Mouse (Mus musculus) hindbrain, postnatal 0 days (tissue): Measurements from ENCODE around the gene Mxd1. TPM values are rescaled to one million over a fixed set of nuclear protein-coding genes. Genes with fewer than 3 reads are reported as not detected.
A peak's percentile ranks its signal among the peaks of the same experiment; 100 is the strongest.

Experiments
- ATAC-seq: fragments of 200-750 bp; cut with Nextera tagmentation; 2 replicates; pipeline ENCODE4 v1.8.0; 2017; ENCODE audit warnings: mild to moderate bottlenecking, moderate TSS enrichment, moderate library complexity
- DNase-seq: peaks from one replicate; pipeline ENCODE4 v3.0.0-alpha.2; 2015; ENCODE audit warnings: low spot score
- H3K27ac ChIP-seq: fragments of 300-500 bp; sonication (generic); 2 replicates; pipeline ENCODE4 v1.5.1; 2014; ENCODE audit warnings: mild to moderate bottlenecking
- H3K27me3 ChIP-seq: fragments of 300-500 bp; sonication (generic); 2 replicates; pipeline ENCODE4 v1.6.1; 2014; ENCODE audit warnings: low read length, mixed read lengths; ENCODE audit not compliant: insufficient read depth
- H3K36me3 ChIP-seq: fragments of 300-500 bp; sonication (generic); 2 replicates; pipeline ENCODE4 v1.6.1; 2014; ENCODE audit warnings: low read length, mixed read lengths; ENCODE audit not compliant: insufficient read depth
- H3K4me1 ChIP-seq: fragments of 300-500 bp; sonication (generic); 2 replicates; pipeline ENCODE4 v1.6.1; 2014; ENCODE audit warnings: antibody characterized with exemption, low read length, mixed read lengths; ENCODE audit not compliant: insufficient read depth
- H3K4me2 ChIP-seq: fragments of 300-500 bp; sonication (generic); 2 replicates; pipeline ENCODE4 v1.6.1; 2014; ENCODE audit warnings: low read depth, mild to moderate bottlenecking, low read length, moderate library complexity, mixed read lengths
- H3K4me3 ChIP-seq: fragments of 300-500 bp; sonication (generic); 2 replicates; pipeline ENCODE4 v1.5.1; 2014; ENCODE audit warnings: low read length
- H3K9ac ChIP-seq: fragments of 300-500 bp; sonication (generic); replicated peaks from 2 replicates; pipeline ENCODE4 v1.6.1; 2014; ENCODE audit warnings: mild to moderate bottlenecking, low read length, moderate library complexity, mixed read lengths
- H3K9me3 ChIP-seq: fragments of 300-500 bp; sonication (generic); 2 replicates; pipeline ENCODE4 v1.6.1; 2016; ENCODE audit warnings: low read length, mixed read lengths
- CTCF ChIP-seq: IDR thresholded peaks from 2 replicates; pipeline ENCODE4 v1.5.1; 2016; ENCODE audit warnings: antibody characterized with exemption, control low read depth, low read depth
- WGBS: fragments of 180-500 bp; shearing (Covaris S2); extraction: QIAGEN DNeasy Blood & Tissue Kit; methylation state at CpG from one replicate; pipeline ENCODE4 v1.1.7; 2014; 5-methylcytosine and 5-hydroxymethylcytosine counted together
- polyA plus RNA-seq: library from polyadenylated mRNA; unstranded; fragments of >200 nt; fragmentation: Nextera tagmentation; extraction: Ambion mirVana; gene quantifications from 2 replicates; pipeline ENCODE4 v1.2.1, GENCODE M21; 2015
- total RNA-seq: library from RNA; depleted of rRNA; stranded (reverse); fragments of >200 nt; gene quantifications from 2 replicates; pipeline ENCODE4 v1.2.3, GENCODE M21; 2014

Mxd1 gene
- total and polyA plus RNA-seq, 2 experiments from 2014 or later = 12.0 to 12.8 TPM

DNA sequence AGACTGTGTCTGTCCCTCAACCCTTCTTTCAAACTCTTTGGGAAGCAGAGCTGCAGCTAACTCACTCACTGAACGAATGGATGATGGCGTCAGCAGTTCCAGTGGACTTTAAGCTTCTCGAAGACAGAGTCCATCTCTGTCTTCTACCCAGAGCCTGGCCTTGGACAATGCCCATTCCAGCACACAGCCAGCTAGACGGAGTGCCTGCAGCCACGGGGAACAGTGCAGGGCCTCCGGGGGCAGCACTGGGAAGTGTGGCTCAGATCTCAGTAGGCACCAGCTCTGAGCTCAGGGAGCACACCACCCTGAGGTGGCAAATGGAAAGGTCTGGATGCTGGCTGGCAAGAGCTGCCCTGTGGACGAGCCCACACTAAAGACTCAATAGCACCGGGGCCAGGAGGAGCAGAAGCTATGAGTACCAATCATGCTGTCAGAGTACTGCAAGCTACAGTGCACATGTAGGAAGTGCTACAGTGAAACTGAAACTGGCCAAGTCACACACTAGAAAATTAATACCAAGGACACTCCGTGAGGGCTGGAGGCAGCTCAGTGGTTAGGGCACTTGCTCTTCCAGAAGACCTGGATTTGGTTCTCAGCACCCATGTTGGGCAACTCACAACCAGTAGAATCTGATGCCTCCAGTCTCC, 14.6 kb downstream of the Mxd1 start:
- Histone ChIP-seq H3K27me3 (no peaks in the 10 kb centered on the region), H3K9me3 (no peaks in the 10 kb centered on the region), H3K4me3 (no peak overlapping the region), H3K9ac (no peak overlapping the region), H3K36me3 (peaks cover 53% of the 10 kb centered on the region), H3K27ac (no peak overlapping the region), H3K4me1 (no peaks in the 10 kb centered on the region), H3K4me2 (no peak overlapping the region)
- DNase-seq (no peak), ATAC-seq (peak; percentile 43; the same call in 1 of the 2 replicates)
- WGBS = 80% methylated on average over 9 of the region's 9 CpGs
- TF ChIP-seq CTCF = peak; percentile 35; the same call in 1 of the 2 replicates

DNA sequence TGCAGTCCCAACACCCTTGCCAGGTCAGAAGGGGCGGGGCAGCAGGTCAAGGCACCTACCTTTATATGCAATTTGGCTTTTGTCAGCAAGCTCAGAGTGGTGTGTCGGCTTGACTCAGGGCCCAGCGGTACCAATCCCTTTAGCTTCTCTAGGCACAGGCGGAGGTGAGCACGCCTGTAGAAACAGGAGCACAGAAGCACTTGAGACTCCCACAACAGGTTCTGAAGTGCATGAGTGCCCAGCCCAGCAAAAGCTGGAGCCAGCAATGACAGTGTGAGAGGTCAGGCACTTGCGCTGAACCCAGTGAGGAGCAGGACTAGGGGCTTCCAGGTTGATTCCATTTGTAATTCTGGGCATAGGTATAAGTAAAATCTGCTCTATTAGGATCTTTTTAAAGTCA, 15.9 kb downstream of the Mxd1 start:
- 93% methylated on average over 6 of the region's 6 CpGs for WGBS
- no peak overlapping the region for H3K4me3 ChIP-seq
- no peak for TF ChIP-seq CTCF
- no peak overlapping the region for H3K27ac ChIP-seq
- H3K4me1 ChIP-seq = no peaks in the 10 kb centered on the region
- no peaks in the 10 kb centered on the region for H3K9me3 ChIP-seq
- H3K27me3 ChIP-seq = no peaks in the 10 kb centered on the region
- H3K36me3 ChIP-seq = peaks cover 53% of the 10 kb centered on the region
- no peak for ATAC-seq
- no peak overlapping the region for H3K4me2 ChIP-seq
- no peak for DNase-seq
- H3K9ac ChIP-seq = no peak overlapping the region

DNA sequence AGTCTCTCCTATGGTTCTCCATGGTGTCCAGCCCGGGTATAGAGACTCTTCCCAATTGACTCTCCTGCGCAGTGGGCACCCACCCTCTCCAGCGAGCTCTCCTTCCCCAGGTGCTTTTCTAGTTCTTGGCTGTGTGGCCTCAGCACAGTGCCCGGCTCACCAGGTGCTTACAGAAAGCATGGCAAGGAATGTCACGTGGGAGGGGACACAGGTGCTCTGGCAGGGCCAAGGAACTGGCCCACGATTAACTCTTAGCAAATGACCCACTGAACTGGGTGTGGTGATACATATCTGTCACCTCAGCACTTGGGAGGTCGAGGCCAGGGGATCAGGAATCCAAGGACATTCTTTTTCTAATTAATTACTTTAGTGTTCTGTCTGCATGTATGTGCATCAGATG, 22.8 kb downstream of the Mxd1 start:
- H3K4me3 ChIP-seq = no peak overlapping the region
- no peak for TF ChIP-seq CTCF
- no peak overlapping the region for H3K27ac ChIP-seq
- 78% methylated on average over 7 of the region's 7 CpGs for WGBS
- H3K9ac ChIP-seq = no peak overlapping the region
- H3K9me3 ChIP-seq = no peaks in the 10 kb centered on the region
- ATAC-seq (no peak), DNase-seq (no peak)
- no peaks in the 10 kb centered on the region for H3K4me1 ChIP-seq
- H3K27me3 ChIP-seq = no peaks in the 10 kb centered on the region
- peaks cover 30% of the 10 kb centered on the region for H3K36me3 ChIP-seq
- H3K4me2 ChIP-seq = no peak overlapping the region

DNA sequence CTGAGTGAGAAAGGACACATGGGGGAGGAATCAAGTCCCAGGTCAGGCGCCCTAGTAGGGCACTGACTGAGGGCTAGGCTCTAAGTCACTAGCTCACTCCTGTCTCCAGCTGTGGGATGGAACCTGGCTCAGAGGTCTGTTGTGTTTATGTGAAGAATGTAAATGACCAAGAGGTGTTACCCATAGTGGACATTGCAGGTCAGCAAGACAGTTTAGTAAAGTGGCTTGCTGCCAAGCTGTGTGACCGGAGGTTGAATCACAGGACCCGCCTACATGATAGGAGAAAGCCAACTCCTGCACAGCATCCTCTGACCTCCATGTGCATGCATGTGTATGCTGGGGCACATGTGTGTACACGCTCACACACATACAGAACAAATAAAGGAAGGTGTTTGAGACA, 23.4 kb downstream of the Mxd1 start:
- WGBS = 80% methylated on average over 4 of the region's 4 CpGs

DNA sequence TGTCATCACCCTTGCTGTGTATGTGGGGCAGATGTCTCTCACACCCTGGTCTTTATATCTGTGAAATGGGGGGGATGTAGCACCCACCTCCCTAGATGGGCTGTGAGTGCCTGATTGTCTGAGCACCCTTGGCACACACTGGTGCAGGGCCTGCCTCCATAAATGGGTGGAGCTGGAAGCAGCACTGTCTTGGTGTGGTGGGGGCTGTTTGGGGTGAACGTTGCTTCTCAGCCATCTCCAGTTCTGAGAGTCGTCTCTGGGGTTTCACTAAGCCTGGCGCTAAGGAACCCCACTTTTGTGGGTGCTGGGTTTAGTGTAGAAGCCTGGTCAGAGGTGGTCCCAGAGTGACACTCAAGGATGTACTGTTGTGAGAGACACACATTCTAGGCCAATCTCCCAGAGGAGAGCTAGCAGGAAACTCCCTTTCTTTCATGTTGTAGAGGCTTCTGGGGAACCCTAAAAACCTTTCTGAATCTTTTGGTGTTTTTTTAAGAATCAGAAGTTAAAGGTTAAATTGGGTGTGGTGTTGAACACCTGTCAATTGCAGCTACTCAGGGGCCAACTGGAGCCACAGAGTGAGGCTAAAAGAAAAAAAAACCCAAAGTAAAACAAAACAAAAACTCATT, 24.1 kb downstream of the Mxd1 start:
- Histone ChIP-seq H3K27me3 (no peaks in the 10 kb centered on the region), H3K4me3 (no peak overlapping the region), H3K9ac (no peak overlapping the region), H3K4me2 (no peak overlapping the region), H3K9me3 (no peaks in the 10 kb centered on the region), H3K4me1 (no peaks in the 10 kb centered on the region), H3K36me3 (peaks cover 18% of the 10 kb centered on the region), H3K27ac (no peak overlapping the region)
- TF ChIP-seq CTCF = no peak
- ATAC-seq (no peak), DNase-seq (no peak)
- 86% methylated on average over 3 of the region's 3 CpGs for WGBS

More for the DNA sequence above, 23.4 kb downstream of the Mxd1 start:
- TF ChIP-seq CTCF = no peak
- H3K9ac ChIP-seq = no peak overlapping the region
- peaks cover 24% of the 10 kb centered on the region for H3K36me3 ChIP-seq
- H3K4me2 ChIP-seq = no peak overlapping the region
- H3K9me3 ChIP-seq = no peaks in the 10 kb centered on the region
- H3K27me3 ChIP-seq = no peaks in the 10 kb centered on the region
- H3K4me1 ChIP-seq = no peaks in the 10 kb centered on the region
- no peak overlapping the region for H3K4me3 ChIP-seq
- DNase-seq (no peak), ATAC-seq (no peak)
- H3K27ac ChIP-seq = no peak overlapping the region

DNA sequence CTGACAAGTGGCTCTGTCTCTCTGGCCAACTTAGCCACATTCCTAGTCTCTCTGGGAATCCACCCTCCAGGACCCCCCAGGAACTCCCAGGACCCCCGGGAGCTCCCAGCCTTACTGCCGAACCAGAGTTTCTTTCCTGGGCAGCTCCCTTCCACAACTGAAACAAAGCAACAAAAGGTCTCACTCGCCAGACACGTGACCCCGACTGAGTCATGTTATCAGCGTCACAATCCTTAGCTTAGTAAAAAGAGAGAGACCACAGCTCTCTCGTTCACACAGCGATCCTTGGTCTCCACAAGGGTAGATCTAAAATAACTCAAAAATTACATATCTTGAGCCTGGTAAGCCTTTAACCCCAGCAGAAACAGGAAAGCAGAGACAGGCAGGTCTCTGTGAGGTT, 27.2 kb downstream of the Mxd1 start:
- no peaks in the 10 kb centered on the region for H3K27me3 ChIP-seq
- no peak overlapping the region for H3K4me2 ChIP-seq
- no peak overlapping the region for H3K4me3 ChIP-seq
- H3K9me3 ChIP-seq = no peaks in the 10 kb centered on the region
- no peak for ATAC-seq
- 60% methylated on average over 8 of the region's 8 CpGs for WGBS
- H3K4me1 ChIP-seq = no peaks in the 10 kb centered on the region
- no peak overlapping the region for H3K27ac ChIP-seq
- no peak overlapping the region for H3K9ac ChIP-seq
- TF ChIP-seq CTCF = no peak
- no peaks in the 10 kb centered on the region for H3K36me3 ChIP-seq
- DNase-seq = no peak

DNA sequence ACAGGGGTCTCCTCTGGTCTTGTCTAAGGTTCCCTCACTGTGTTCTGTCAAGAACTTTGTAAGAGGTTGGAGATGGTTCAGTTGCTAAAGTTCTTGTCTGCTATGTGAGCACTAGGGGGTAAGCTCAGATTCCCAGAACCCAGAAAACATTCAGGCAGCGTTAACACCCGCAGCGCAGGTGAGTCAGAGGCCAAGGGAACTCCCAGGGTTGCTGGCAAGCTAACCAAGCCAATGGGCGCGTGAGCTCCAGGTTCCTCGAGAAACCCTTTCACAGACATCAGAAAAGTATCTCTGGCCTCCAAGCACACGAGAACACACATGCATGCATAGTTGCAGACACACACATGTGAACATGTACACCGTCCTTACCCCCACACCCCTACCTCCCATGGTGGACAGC, 28.2 kb downstream of the Mxd1 start:
- no peak for TF ChIP-seq CTCF
- H3K27me3 ChIP-seq = no peaks in the 10 kb centered on the region
- no peak overlapping the region for H3K4me3 ChIP-seq
- ATAC-seq (no peak), DNase-seq (no peak)
- WGBS = 86% methylated on average over 8 of the region's 8 CpGs
- no peaks in the 10 kb centered on the region for H3K4me1 ChIP-seq
- H3K27ac ChIP-seq = no peak overlapping the region
- H3K9ac ChIP-seq = no peak overlapping the region
- H3K36me3 ChIP-seq = no peaks in the 10 kb centered on the region
- no peaks in the 10 kb centered on the region for H3K9me3 ChIP-seq
- H3K4me2 ChIP-seq = no peak overlapping the region
